8 mouse cellular contexts compared by ENCODE assay signal in the genomic region with DNA sequence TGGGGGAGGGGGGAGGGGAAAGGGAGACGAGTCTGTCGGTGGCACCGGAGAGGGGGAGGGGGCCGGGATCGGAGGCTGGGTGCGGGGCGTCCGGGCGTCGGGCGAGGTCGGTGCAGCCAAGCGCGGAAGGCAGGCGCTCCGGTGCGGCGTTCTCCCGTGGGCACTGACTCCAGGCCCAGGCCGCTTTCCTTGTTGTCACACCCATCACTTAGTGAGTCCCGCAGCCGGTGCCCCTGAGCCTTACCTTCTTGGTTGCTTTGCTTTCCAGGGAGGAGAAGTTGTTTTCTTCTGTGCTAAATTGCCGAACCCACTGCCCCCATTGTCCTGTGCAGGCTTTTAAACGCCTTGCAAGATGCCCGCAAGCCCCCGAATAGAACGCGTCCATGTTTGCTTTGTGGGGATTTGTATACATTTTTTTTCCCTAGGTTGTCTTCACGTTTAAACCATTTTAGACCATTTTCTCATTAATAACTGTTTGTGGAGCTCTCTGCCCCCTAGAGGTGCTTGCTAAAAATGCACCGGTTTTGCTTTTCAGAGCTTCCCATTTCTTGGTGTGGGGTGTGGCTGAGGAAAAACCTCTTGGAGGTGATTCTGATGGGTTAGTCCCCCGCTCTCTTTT. TPM values are rescaled to one million over a fixed set of nuclear protein-coding genes. Genes with fewer than 3 reads are reported as not detected.
DNase-seq lines count a peak whose midpoint lies in the region; TF ChIP-seq lines count a peak whose summit lies in the region.

No protein-coding gene starts in this region.

- intact Hi-C loops in left cerebral cortex, adult 2 months (cut with DNase I) = no loop called here

- H3K36me3 ChIP-seq in macrophage (ENCODE audit: inconsistent target) = 0 out of 2 replicates have a peak, but pooled peaks cover 5% of the 10 kb centered on the region

- peak overlapping the region; percentile 73 for H3K4me3 ChIP-seq in left cerebral cortex, adult 2 months
- peak overlapping the region; percentile 87 for H3K4me3 ChIP-seq in macrophage (ENCODE audit: inconsistent target)

- 0% methylated on average over 27 of the region's 31 CpGs for WGBS in macrophage (ENCODE audit: missing documents)

- H3K27ac ChIP-seq in left cerebral cortex, adult 2 months = peak overlapping the region; percentile 89
- H3K27ac ChIP-seq in macrophage = peak overlapping the region; percentile 66

- peak; percentile 88 for TF ChIP-seq CTCF in left cerebral cortex, adult 2 months (IDR thresholded peaks at IDR 0.05)

- peaks cover 51% of the 10 kb centered on the region for H3K79me2 ChIP-seq in macrophage (ENCODE audit: inconsistent target)

- DNase-seq in adrenal gland, adult 8-10 months = peak; percentile 51
- peak; percentile 93 for DNase-seq in embryo, embryonic 10.5 days (ENCODE audit: low spot score)
- DNase-seq in gastrocnemius, postnatal 10 days = peak; percentile 27
- DNase-seq in induced T-regulatory cell, adult 2 months (ENCODE audit: low read depth) = peak; percentile 82
- DNase-seq in left cerebral cortex, adult 2 months (ENCODE audit: extremely low spot score in 1 of 2, low spot score in 2 of 2) = peak; percentile 68 to 74
- peak; percentile 82 for DNase-seq in retina, postnatal 1 day
- peak; percentile 76 for DNase-seq in yolk sac, embryonic 10.5 days (ENCODE audit: low spot score)

RNA-seq across cellular contexts. Expression of gene Kidins220, which starts 0.5 kb away (rescaled TPM):
- 100 to 1,000 TPM; 105 to 132 (median 121) TPM for total RNA-seq in adrenal gland, adult 8-10 months (2022)
- 10 to 100 TPM; 38.4 to 57.8 TPM for total RNA-seq in gastrocnemius, postnatal 10 days (2021)
- 100 to 1,000 TPM; 301 to 346 TPM for total RNA-seq in left cerebral cortex, adult 2 months (2021)
- total RNA-seq in macrophage (2018; cell fraction: chromatin; rRNA removed) = 100 to 1,000 TPM; 202 to 536 (median 413) TPM
- 10 to 100 TPM; 28.5 to 72.5 (median 52.0) TPM for total RNA-seq in macrophage (2018; cell fraction: cytosol; rRNA removed)
- 100 to 1,000 TPM; 107 to 326 (median 165) TPM for total RNA-seq in macrophage (2018; cell fraction: nucleus; rRNA removed)
- polyA plus RNA-seq in macrophage (2018) = 39.9 to 99.7 TPM (median 48.2 TPM) in 3 replicates

Comparison
In these comparisons a context has a peak if more than half of its experiments do, and no peak if none do; other contexts are left out.
1. Peak in every context shown above with its lines: DNase-seq, H3K4me3 ChIP-seq and H3K27ac ChIP-seq.
2. DNase-seq: peak in every context shown above with its lines; median percentile 93 in embryo, embryonic 10.5 days; 82 in induced T-regulatory cell, adult 2 months; 82 in retina, postnatal 1 day; 76 in yolk sac, embryonic 10.5 days; 71 in left cerebral cortex, adult 2 months; 51 in adrenal gland, adult 8-10 months; 27 in gastrocnemius, postnatal 10 days.